Mouse (Mus musculus) CH12.LX (cell line): ENCODE results near the gene Tubgcp6. TPM values are rescaled to one million over a fixed set of nuclear protein-coding genes. Genes with fewer than 3 reads are reported as not detected.
A peak's percentile ranks its signal among the peaks of the same experiment; 100 is the strongest.

ENCODE experiments used
- DNase-seq: peaks from one replicate; pipeline ENCODE4 v3.0.0-alpha.2; 2013; ENCODE audit errors: extremely low read depth
- H3K27ac ChIP-seq: 2 replicates; pipeline ENCODE4 v1.5.1; 2012; ENCODE audit warnings: low read depth, mild to moderate bottlenecking, control low read depth, moderate library complexity; ENCODE audit not compliant: insufficient read depth
- H3K27me3 ChIP-seq: replicated peaks from 2 replicates; pipeline ENCODE3; 2012; ENCODE audit warnings: inconsistent platforms
- H3K36me3 ChIP-seq, 2 experiments: replicated peaks in 1 of 2; 2 replicates each; pipeline versions ENCODE3 to v1.6.1; 2012; ENCODE audit warnings: inconsistent platforms in 1 of 2, low read length in 1 of 2, mild to moderate bottlenecking in 1 of 2, mixed read lengths in 1 of 2, moderate library complexity in 1 of 2; ENCODE audit not compliant: control insufficient read depth in 1 of 2, insufficient read depth in 1 of 2
- H3K4me1 ChIP-seq, 2 experiments: 2 replicates each; pipeline ENCODE4 v1.6.1; 2012; ENCODE audit warnings: inconsistent platforms in 1 of 2, moderate library complexity in 1 of 2; ENCODE audit not compliant: insufficient read depth in 2 of 2, control insufficient read depth in 1 of 2
- H3K4me2 ChIP-seq: 2 replicates; pipeline ENCODE4 v1.6.1; 2012; ENCODE audit warnings: low read depth, mild to moderate bottlenecking, control low read depth; ENCODE audit not compliant: poor library complexity, insufficient read depth, severe bottlenecking
- H3K4me3 ChIP-seq, 3 experiments: fragments of 150-350 bp in 1 of 3; sonication (generic) in 1 of 3; replicated peaks in 1 of 3; 2 replicates each; pipeline versions ENCODE3 to v1.5.1; 2011 to 2012; ENCODE audit warnings: low read depth in 2 of 3, low read length in 2 of 3, mild to moderate bottlenecking in 2 of 3, moderate library complexity in 2 of 3, control low read depth in 1 of 3, improper control_type of control experiment in 1 of 3, inconsistent platforms in 1 of 3, mixed read lengths in 1 of 3; ENCODE audit not compliant: poor library complexity in 1 of 3
- H3K79me2 ChIP-seq: replicated peaks from 2 replicates; pipeline ENCODE4 v1.6.1; 2012; ENCODE audit warnings: mild to moderate bottlenecking, moderate library complexity; ENCODE audit not compliant: control insufficient read depth, poor library complexity, insufficient read depth, severe bottlenecking; ENCODE audit errors: extremely low read depth
- H3K9ac ChIP-seq: 2 replicates; pipeline ENCODE4 v1.6.1; 2012; ENCODE audit warnings: low read depth, mild to moderate bottlenecking, control low read depth, moderate library complexity; ENCODE audit not compliant: insufficient read depth
- H3K9me3 ChIP-seq: replicated peaks from 2 replicates; pipeline ENCODE3; 2012; ENCODE audit warnings: low read length, inconsistent platforms, mixed read lengths
- CHD1 ChIP-seq: IDR thresholded peaks from 2 replicates; pipeline ENCODE4 v1.6.1; 2012; ENCODE audit warnings: low read depth, low read length, improper control_type of control experiment, inconsistent platforms
- CHD2 ChIP-seq: IDR thresholded peaks from 2 replicates; pipeline ENCODE4 v1.6.1; 2011; ENCODE audit warnings: low read length, improper control_type of control experiment
- CTCF ChIP-seq, 2 experiments: IDR thresholded peaks in 1 of 2; conservative IDR thresholded peaks in 1 of 2; 2 replicates each; pipeline ENCODE4 v1.5.1; 2011 to 2012; ENCODE audit warnings: low read depth in 2 of 2, low read length in 2 of 2, improper control_type of control experiment in 1 of 2, inconsistent platforms in 1 of 2, mild to moderate bottlenecking in 1 of 2, moderate library complexity in 1 of 2
- E2F4 ChIP-seq: IDR thresholded peaks from 2 replicates; pipeline ENCODE4 v1.6.1; 2011; ENCODE audit warnings: low read depth, low read length, improper control_type of control experiment; ENCODE audit not compliant: insufficient replicate concordance
- ELF1 ChIP-seq: IDR thresholded peaks from 2 replicates; pipeline ENCODE4 v1.6.1; 2014; ENCODE audit warnings: low read depth, mild to moderate bottlenecking, inconsistent platforms, low read length, improper control_type of control experiment
- EP300 ChIP-seq: IDR thresholded peaks from 2 replicates; pipeline ENCODE4 v1.6.1; 2011; ENCODE audit warnings: low read length, improper control_type of control experiment
- ETS1 ChIP-seq: conservative IDR thresholded peaks from 2 replicates; pipeline ENCODE4 v1.6.1; 2012; ENCODE audit warnings: low read depth, mild to moderate bottlenecking, inconsistent platforms, low read length, improper control_type of control experiment, moderate library complexity
- GABPA ChIP-seq: IDR thresholded peaks from 2 replicates; pipeline ENCODE4 v1.6.1; 2012; ENCODE audit warnings: low read depth, low read length, improper control_type of control experiment, inconsistent platforms; ENCODE audit not compliant: insufficient replicate concordance
- IRF4 ChIP-seq: IDR thresholded peaks from 2 replicates; pipeline ENCODE4 v1.6.1; 2014; ENCODE audit warnings: low read depth, mild to moderate bottlenecking, inconsistent platforms, low read length, improper control_type of control experiment
- KAT2A ChIP-seq: IDR thresholded peaks from 2 replicates; pipeline ENCODE4 v1.6.1; 2012; ENCODE audit warnings: low read length, improper control_type of control experiment, inconsistent platforms; ENCODE audit not compliant: insufficient replicate concordance
- MAX ChIP-seq: IDR thresholded peaks from 2 replicates; pipeline ENCODE4 v1.6.1; 2011; ENCODE audit warnings: low read length, improper control_type of control experiment
- MAZ ChIP-seq: IDR thresholded peaks from 2 replicates; pipeline ENCODE4 v1.6.1; 2012; ENCODE audit warnings: low read depth, mild to moderate bottlenecking, inconsistent platforms, low read length, improper control_type of control experiment, moderate library complexity
- MXI1 ChIP-seq: IDR thresholded peaks from 2 replicates; pipeline ENCODE4 v1.6.1; 2011; ENCODE audit warnings: mild to moderate bottlenecking, low read depth, low read length, improper control_type of control experiment
- MYC ChIP-seq: IDR thresholded peaks from 2 replicates; pipeline ENCODE4 v1.6.1; 2011; ENCODE audit warnings: low read depth, mild to moderate bottlenecking, improper control_type of control experiment, low read length
- NRF1 ChIP-seq: IDR thresholded peaks from 2 replicates; pipeline ENCODE4 v1.6.1; 2014; ENCODE audit warnings: low read depth, mild to moderate bottlenecking, inconsistent platforms, low read length, improper control_type of control experiment, moderate library complexity
- PAX5 ChIP-seq: IDR thresholded peaks from 2 replicates; pipeline ENCODE4 v1.6.1; 2012; ENCODE audit warnings: low read length, inconsistent platforms, mixed read lengths
- POLR2A ChIP-seq: IDR thresholded peaks from 2 replicates; pipeline ENCODE4 v1.6.1; 2011; ENCODE audit warnings: low read depth, mild to moderate bottlenecking, improper control_type of control experiment, low read length
- RAD21 ChIP-seq: IDR thresholded peaks from 2 replicates; pipeline ENCODE4 v1.6.1; 2011; ENCODE audit warnings: low read depth, mild to moderate bottlenecking, low read length, improper control_type of control experiment, moderate library complexity
- SIN3A ChIP-seq: IDR thresholded peaks from 2 replicates; pipeline ENCODE4 v1.6.1; 2012; ENCODE audit warnings: low read length, improper control_type of control experiment, inconsistent platforms
- SMC3 ChIP-seq: IDR thresholded peaks from 2 replicates; pipeline ENCODE4 v1.6.1; 2011; ENCODE audit warnings: low read depth, low read length, improper control_type of control experiment
- TBP ChIP-seq: conservative IDR thresholded peaks from 2 replicates; pipeline ENCODE4 v1.6.1; 2011; ENCODE audit warnings: low read depth, low read length, improper control_type of control experiment
- TCF12 ChIP-seq: IDR thresholded peaks from 2 replicates; pipeline ENCODE4 v1.6.1; 2014; ENCODE audit warnings: low read depth, mild to moderate bottlenecking, inconsistent platforms, low read length, improper control_type of control experiment
- UBTF ChIP-seq: IDR thresholded peaks from 2 replicates; pipeline ENCODE4 v1.6.1; 2012; ENCODE audit warnings: low read depth, mild to moderate bottlenecking, inconsistent platforms, low read length, improper control_type of control experiment, moderate library complexity
- USF2 ChIP-seq: conservative IDR thresholded peaks from 2 replicates; pipeline ENCODE4 v1.6.1; 2011; ENCODE audit warnings: low read depth, low read length, improper control_type of control experiment
- ZC3H11A ChIP-seq: IDR thresholded peaks from 2 replicates; pipeline ENCODE4 v1.6.1; 2012; ENCODE audit warnings: low read depth, mild to moderate bottlenecking, inconsistent platforms, low read length, improper control_type of control experiment
- ZKSCAN1 ChIP-seq: IDR thresholded peaks from 2 replicates; pipeline ENCODE4 v1.6.1; 2012; ENCODE audit warnings: low read depth, inconsistent platforms, low read length, improper control_type of control experiment, borderline replicate concordance
- ZMIZ1 ChIP-seq: IDR thresholded peaks from 2 replicates; pipeline ENCODE4 v1.6.1; 2012; ENCODE audit warnings: low read depth, mild to moderate bottlenecking, inconsistent platforms, low read length, improper control_type of control experiment
- ZNF384 ChIP-seq: IDR thresholded peaks from 2 replicates; pipeline ENCODE4 v1.6.1; 2012; ENCODE audit warnings: low read depth, low read length, improper control_type of control experiment, inconsistent platforms
- dilution Hi-C: fragments of 300-500 bp; cut with MboI; formaldehyde crosslinking; loops from 2 replicates; pipeline ENCODE4 v1.14.3; 2020; ENCODE audit warnings: low sequenced_read_pairs; ENCODE audit not compliant: extremely low pct_unique_long_range_greater_than_20kb, extremely low pct_ligation_motif_present
- in situ Hi-C: fragments of 300-500 bp; cut with MboI; formaldehyde crosslinking; loops from 3 replicates; pipeline ENCODE4 v1.14.3; 2019; ENCODE audit warnings: low sequenced_read_pairs, low pct_ligation_motif_present, low pct_unique_long_range_greater_than_20kb, mixed read lengths
- polyA plus RNA-seq: library from polyadenylated mRNA; unstranded; fragments of >175 nt; gene quantifications from 2 replicates; pipeline ENCODE4 v1.2.1, GENCODE M21; 2012; ENCODE audit warnings: low read depth; ENCODE audit not compliant: insufficient read length
- total RNA-seq, 2 experiments: library from RNA; depleted of rRNA; stranded (reverse); fragments of 300-350 nt in 1 of 2; fragments of >200 nt in 1 of 2; gene quantifications; 2 replicates each; pipeline ENCODE4 v1.2.3; 2012 to 2014

Tubgcp6 gene
- total and polyA plus RNA-seq, 3 experiments: 12.7 to 17.0 (median 13.3) TPM

DNA sequence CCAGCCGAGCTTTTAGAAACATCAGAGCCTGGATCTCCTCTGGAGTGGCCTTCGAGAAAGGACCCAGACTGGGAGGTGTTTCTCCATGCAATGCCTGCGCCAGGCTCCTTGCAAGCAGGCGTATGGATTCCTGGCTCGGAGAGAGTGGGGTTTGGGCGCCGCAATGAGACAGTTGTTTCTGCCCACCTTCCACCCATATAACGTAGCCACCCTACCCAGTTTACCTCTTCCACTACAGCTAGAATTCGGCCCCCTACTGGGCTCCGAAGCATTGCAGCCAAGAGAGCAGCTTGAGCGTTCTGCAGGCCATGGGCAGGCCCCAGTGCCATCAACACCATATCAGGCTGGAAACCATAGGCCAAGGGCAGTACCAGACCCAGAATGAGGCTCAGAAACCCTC, 683 bp upstream of the Tubgcp6 start:
- no peak overlapping the region for H3K27ac ChIP-seq
- H3K9me3 ChIP-seq: no peaks in the 10 kb centered on the region
- H3K79me2 ChIP-seq: peaks cover 18% of the 10 kb centered on the region
- no peak overlapping the region for H3K9ac ChIP-seq
- H3K27me3 ChIP-seq: no peaks in the 10 kb centered on the region
- dilution Hi-C loops (no loop called here), in situ Hi-C loops (loop anchor here (25.0 kb wide), 1 partner anchor 239 kb away; the partner anchor contains the start of genes Lmf2, Ncaph2 and Sco2)
- peak; percentile 26 for DNase-seq
- H3K4me3 ChIP-seq: peak overlapping the region in 2 of 3 experiments; percentile 78 to 99
- H3K4me2 ChIP-seq: peak overlapping the region; percentile 35; the same call in 1 of the 2 replicates
- peaks cover 15 to 58% of the 10 kb centered on the region in 2 experiments for H3K36me3 ChIP-seq
- peaks cover 9 to 41% of the 10 kb centered on the region in 2 experiments for H3K4me1 ChIP-seq
- no peak for TF ChIP-seq POLR2A
- peak in 1 of 2 experiments; percentile 21; a peak in 2 of 4 replicates for TF ChIP-seq CTCF (conservative IDR thresholded peaks at IDR 0.05 in 1 of 2, IDR thresholded peaks at IDR 0.05 in 1 of 2; ENCODE audit: low read depth in 2 of 2, low read length in 2 of 2)
- TF ChIP-seq, all 38 proteins: peak for 1

DNA sequence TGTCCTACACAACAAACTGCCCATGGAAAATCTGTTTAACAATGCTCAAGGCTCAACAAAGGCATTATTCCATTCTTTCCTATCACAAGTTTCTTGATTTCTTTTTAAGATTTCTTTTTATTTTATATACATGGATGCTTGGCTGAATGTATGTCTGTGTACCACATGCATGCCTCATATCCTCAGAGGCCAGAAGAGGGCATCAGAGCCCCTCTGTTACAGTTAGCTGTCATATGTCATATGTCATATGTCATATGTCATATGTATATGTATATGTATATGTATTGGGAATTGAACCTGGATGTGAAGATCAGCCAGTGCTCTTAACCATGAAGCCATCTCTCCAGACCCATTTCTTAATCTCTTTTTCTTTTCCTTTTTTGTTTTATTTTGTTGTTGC, 4.9 kb downstream of the Tubgcp6 start:
- in situ Hi-C loops (loop anchor here (25.0 kb wide), 1 partner anchor 244 kb away; the partner anchor contains the start of genes Lmf2, Ncaph2 and Sco2), dilution Hi-C loops (no loop called here)
- TF ChIP-seq UBTF (no peak), CHD1 (no peak), TBP (no peak), ZMIZ1 (no peak), ZC3H11A (peak; percentile 31), RAD21 (peak; percentile 71), MAZ (no peak), SMC3 (peak; percentile 60), ZNF384 (no peak), ETS1 (no peak), MAX (0 out of 2 replicates have a peak, but pooled peaks have one; percentile 13), ELF1 (no peak), TCF12 (no peak), CTCF (conservative IDR thresholded peaks at IDR 0.05 in 1 of 2, IDR thresholded peaks at IDR 0.05 in 1 of 2; ENCODE audit: low read depth in 2 of 2, low read length in 2 of 2) (peak in 1 of 2 experiments; percentile 68; a peak in 2 of 4 replicates), SIN3A (0 out of 2 replicates have a peak, but pooled peaks have one; percentile 38), E2F4 (no peak), MXI1 (no peak), CHD2 (no peak), MYC (peak; percentile 68), IRF4 (no peak), GABPA (no peak), USF2 (no peak), ZKSCAN1 (no peak), PAX5 (no peak), NRF1 (no peak), EP300 (no peak), KAT2A (no peak)
- H3K36me3 ChIP-seq: peaks cover 25 to 62% of the 10 kb centered on the region in 2 experiments
- no peak overlapping the region for H3K27ac ChIP-seq
- peaks cover 18% of the 10 kb centered on the region for H3K79me2 ChIP-seq
- DNase-seq: peak; percentile 17
- H3K4me1 ChIP-seq: peaks cover 5 to 22% of the 10 kb centered on the region in 2 experiments
- no peaks in the 10 kb centered on the region for H3K9me3 ChIP-seq
- H3K27me3 ChIP-seq: no peaks in the 10 kb centered on the region
- no peak overlapping the region for H3K4me2 ChIP-seq
- no peak overlapping the region for H3K9ac ChIP-seq
- no peak overlapping the region for H3K4me3 ChIP-seq
